Mouse (Mus musculus) gastrocnemius, adult 2 months (tissue): ENCODE data around the gene Zfp53. TPM values are rescaled to one million over a fixed set of nuclear protein-coding genes. Genes with fewer than 3 reads are reported as not detected.

Source experiments
- DNase-seq: peaks from one replicate; pipeline ENCODE4 v3.0.0; 2022
- H3K27ac ChIP-seq: fragments of 200-600 bp; 2 replicates; pipeline ENCODE4 v1.8.1; 2022; ENCODE audit warnings: mild to moderate bottlenecking
- H3K4me3 ChIP-seq: fragments of 200-600 bp; 2 replicates; pipeline ENCODE4 v1.8.1; 2022; ENCODE audit warnings: mild to moderate bottlenecking, moderate library complexity
- CTCF ChIP-seq: fragments of 200-600 bp; IDR thresholded peaks from 2 replicates; pipeline ENCODE4 v1.8.1; 2022; ENCODE audit warnings: antibody characterized with exemption, mild to moderate bottlenecking, moderate library complexity
- intact Hi-C: fragments of 180-260 bp; cut with DNase I; formaldehyde crosslinking; loops from one replicate; pipeline ENCODE4 v1.15.1; 2025
- total RNA-seq, 2 experiments: library from RNA; stranded (reverse); gene quantifications; 2 replicates each; pipeline ENCODE4 v1.2.3; 2021

The Zfp53 gene
- total RNA-seq, 2 experiments from 2014 or later: 1.9 to 2.2 TPM

DNA sequence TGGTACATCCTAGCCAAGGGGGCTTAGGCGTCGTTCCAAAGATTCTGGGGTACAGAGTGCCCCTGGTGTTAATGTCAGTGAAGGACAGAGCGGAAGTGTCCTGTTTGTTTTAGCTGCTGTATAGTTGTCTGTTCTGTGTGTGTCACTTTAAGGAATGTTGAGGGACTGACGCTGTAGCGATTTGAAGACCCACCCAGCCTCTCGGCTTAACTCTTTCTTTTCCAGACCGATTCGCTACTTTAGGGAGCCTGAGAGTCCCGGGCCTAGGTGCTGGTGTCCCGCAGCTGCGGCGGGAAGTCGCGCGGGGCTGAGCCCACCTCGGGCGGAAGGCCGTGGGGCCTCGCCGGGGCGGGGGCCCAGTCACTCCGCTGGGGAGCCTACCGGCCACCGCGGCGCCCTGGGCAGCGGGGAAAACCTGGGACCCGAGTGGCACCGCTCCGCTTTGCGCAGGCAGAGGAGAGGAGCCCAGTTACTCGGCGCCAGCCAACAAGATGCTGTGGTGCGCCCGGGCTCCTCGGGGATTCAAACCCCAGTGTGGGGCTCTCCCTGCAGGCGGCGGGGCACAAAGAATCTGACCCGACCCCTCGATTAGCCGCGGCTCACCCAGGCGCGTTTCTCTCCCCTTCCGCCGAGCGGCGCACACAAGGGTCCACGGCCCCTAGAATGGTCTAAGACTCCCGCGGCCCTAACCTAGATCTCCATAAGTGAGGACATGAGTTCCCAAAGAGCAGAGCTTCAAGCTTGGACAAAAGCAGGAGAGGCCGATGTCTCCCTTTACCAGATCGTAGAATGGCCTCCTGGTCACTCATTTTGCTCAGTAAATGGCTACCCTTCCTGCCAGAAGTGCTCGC, 43.5 kb downstream of the Zfp53 start:
- Histone ChIP-seq H3K4me3 (peak overlapping the region; percentile 85), H3K27ac (peak overlapping the region; percentile 99)
- DNase-seq: peak; percentile 77
- intact Hi-C loops: loop anchor here (2.0 to 10.0 kb wide), 4 partner anchors 16 to 298 kb away; partner anchors contain the start of genes Zfp229 and Zfp948
- TF ChIP-seq CTCF: peak; percentile 56

DNA sequence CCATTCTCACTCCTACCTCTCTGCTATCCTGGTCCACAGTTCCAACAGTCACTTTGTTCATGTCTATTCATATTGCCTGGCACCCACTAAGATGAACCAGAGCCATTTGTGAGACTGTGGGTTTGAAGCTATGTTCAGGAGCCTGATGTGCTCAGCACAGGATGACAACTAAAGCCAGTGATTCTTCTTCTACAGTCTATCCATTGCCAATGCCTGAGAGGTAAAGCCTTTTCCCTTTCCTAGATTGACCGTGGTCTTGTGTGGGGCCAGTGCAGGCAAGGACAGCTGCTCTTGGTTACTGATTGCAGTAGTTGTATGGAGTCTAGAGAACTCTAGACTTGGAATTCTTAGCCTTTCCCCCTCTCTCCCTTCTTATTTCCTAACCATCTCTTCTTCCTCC, 45.2 kb downstream of the Zfp53 start:
- intact Hi-C loops: loop anchor here (2.0 to 10.0 kb wide), 4 partner anchors 17 to 299 kb away; partner anchors contain the start of genes Zfp229 and Zfp948
- no peak overlapping the region for H3K4me3 ChIP-seq
- no peak for TF ChIP-seq CTCF
- DNase-seq: no peak
- peak overlapping the region; percentile 99 for H3K27ac ChIP-seq

DNA sequence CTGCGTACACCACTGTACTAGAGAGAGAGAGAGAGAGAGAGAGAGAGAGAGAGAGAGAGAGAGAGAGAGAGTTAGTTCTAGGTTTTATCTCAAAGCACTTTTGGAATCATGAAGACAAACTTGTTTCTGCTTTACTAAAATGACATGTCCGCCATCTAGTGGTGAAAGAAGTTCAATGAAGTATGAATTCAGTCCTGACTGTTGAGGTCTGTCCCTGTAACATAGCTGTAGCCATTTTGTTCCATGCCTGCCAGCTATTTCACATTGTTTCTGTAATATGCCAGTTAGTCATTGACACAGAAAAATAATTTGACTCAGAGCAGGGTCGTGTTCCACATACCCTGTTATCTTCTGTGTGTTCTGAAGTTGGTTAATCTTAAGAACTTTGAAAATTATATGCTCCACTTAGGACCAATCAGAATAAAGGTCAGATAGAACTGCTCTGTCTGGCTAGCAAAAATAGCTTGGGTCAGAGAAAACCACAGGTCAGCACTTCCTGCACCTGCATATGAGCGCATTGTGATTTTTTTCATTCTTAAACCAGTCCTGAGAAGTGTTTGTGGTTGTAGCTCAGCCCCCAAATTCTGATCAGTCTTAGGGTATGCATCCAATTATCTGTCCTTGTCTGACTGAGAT, 45.8 kb downstream of the Zfp53 start:
- DNase-seq: peak; percentile 15
- H3K4me3 ChIP-seq: peak overlapping the region; percentile 76
- intact Hi-C loops: loop anchor here (10.0 kb wide), 2 partner anchors 200 to 300 kb away; partner anchors contain the start of gene Zfp229
- peak overlapping the region; percentile 99 for H3K27ac ChIP-seq
- peak; percentile 81 for TF ChIP-seq CTCF

DNA sequence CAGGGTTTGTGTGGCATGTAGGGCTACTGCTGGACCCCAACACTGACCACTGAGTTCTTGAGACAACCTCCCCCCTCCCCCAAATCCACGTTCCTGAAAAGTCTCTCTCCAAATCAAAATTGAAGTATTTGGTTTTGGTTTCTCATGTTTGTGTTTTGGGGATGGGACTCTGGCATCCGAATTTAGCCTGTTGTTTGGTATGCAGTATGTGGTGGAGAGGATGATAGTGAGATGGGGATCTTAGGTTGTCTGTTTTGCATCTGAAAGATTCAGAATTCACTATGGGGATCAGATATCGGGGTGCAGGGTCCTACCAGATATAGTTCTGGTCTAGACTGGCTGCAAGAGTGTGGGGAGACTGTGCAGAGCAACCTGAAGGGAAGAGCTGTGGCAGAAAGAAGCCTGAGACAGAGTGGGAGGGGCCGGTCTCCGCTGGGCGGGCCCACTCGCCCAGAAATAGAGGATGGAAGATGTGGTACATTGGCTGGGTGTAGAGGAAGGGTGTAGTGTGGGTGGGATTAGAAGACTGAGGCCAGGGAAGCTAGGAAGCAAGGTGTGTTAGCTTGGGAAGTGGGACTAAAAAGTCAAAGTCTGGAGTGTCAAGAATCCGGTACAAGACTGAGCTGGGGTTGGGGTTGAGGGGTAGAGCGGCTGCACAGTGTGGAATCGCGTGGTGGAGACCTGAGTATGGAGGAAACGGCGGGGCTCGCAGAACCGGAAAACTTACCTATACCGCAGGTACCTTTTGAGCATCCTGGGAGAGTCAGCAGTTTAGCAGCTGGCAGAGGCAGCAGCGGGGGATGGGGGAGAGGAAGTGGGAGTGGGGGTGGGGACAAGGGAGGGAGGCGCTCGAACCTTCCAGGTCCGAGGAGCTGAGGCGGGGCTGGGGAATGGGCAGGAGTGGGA, 46.6 kb downstream of the Zfp53 start, which contains the start of gene Zfp52:
Zfp52 (plus strand) TSS at position 444 of the 906 bp plus-strand sequence.
- no peak for TF ChIP-seq CTCF
- Histone ChIP-seq H3K4me3 (peak within 1 kb of the TSS; percentile 76), H3K27ac (peak within 1 kb of the TSS; percentile 88)
- intact Hi-C loops: loop anchor here (10.0 kb wide), 2 partner anchors 199 to 301 kb away; partner anchors contain the start of gene Zfp229
- DNase-seq: peak; percentile 75

DNA sequence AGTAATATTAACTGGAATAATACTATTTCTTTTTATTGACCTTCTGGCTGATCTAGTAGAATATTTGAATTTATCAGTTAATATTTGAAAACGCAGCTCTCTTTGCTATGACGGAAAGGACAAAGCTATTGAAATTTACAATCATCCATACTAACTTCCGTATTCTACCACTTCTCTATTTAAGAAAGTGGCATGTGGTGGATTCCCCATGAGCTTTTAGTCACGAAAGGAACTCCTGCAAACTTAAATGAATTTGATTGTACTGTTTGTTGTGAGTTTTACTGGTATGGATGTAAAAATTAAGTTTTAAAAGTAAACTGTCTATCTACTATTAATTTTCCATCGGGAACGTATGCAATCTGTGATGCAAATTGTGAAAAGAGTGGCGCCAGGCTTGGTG, 47.3 kb downstream of the Zfp53 start:
- no peak for DNase-seq
- Histone ChIP-seq H3K27ac (peak overlapping the region; percentile 88), H3K4me3 (peak overlapping the region; percentile 76)
- intact Hi-C loops: loop anchor here (10.0 kb wide), 2 partner anchors 199 to 301 kb away; partner anchors contain the start of gene Zfp229
- no peak for TF ChIP-seq CTCF

DNA sequence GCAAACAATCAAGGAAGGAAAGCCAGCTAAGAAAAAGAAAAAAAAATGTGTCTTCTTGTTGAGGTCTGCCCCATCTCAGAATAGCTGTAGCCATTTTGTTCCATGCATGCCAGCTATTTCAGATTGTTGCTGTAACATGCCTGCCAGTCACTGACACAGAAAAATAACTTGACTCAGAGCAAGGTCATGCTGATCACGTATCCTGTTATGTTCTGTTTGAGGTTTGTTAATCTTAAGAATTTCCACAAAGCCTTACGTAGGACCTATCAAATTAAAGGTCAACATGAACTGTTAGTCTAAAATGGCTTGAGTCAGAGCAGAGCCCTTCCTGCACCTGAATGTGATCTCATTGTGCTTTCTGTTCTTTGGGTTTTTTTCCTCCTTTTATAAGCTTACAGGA, 47.9 kb downstream of the Zfp53 start:
- H3K27ac ChIP-seq: peak overlapping the region; percentile 88
- no peak for TF ChIP-seq CTCF
- no peak for DNase-seq
- intact Hi-C loops: loop anchor here (10.0 kb wide), 2 partner anchors 198 to 302 kb away; partner anchors contain the start of gene Zfp229
- peak overlapping the region; percentile 76; the same call in 1 of the 2 replicates for H3K4me3 ChIP-seq

DNA sequence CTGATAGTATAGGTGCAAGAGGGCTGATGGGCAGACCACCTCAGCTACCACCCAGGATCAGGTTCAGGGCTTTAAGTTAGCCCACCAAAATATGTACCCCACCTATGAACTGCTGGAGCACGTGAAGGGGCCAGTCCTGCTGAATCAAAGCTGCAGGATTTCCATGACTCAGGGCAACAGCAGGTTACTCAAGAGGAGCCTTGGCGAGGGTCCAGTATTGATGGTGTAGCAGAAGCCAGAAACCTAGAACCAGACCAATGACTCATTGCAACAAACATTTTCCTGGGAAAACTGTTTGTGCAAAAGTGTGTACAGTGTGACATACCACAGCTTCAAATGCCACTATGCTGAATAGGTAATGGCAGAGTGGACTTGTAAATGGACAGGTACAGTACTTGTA, 69.0 kb downstream of the Zfp53 start:
- intact Hi-C loops: no loop called here
- Histone ChIP-seq H3K4me3 (no peak overlapping the region), H3K27ac (no peak overlapping the region)
- no peak for TF ChIP-seq CTCF
- peak; percentile 21 for DNase-seq

Other genes starting within 250 kb of the Zfp53 start
- not detected for gene Vmn1r235, start 232.6 kb upstream of the Zfp53 start, total RNA-seq
- gene Vmn1r236, start 206.1 kb upstream of the Zfp53 start, total RNA-seq: not detected
- not detected for gene Vmn1r237, start 177.1 kb upstream of the Zfp53 start, total RNA-seq
- under 1 TPM; 0.66 to 0.92 TPM for gene Zfp677, start 105.2 kb upstream of the Zfp53 start, total RNA-seq
- under 1 TPM; 0.33 to 0.89 TPM for gene Zfp54, start 65.8 kb upstream of the Zfp53 start, total RNA-seq
- 1 to 10 TPM; 9.5 to 9.7 TPM for gene Zfp51, start 38.6 kb upstream of the Zfp53 start, total RNA-seq
- gene Zfp52, start 46.5 kb downstream of the Zfp53 start, total RNA-seq: 1 to 10 TPM; 5.7 to 8.0 TPM
- gene Zfp948, start 78.0 kb downstream of the Zfp53 start, total RNA-seq: 1 to 10 TPM; 1.6 to 3.8 TPM
- gene Zfp983, start 161.6 kb downstream of the Zfp53 start, total RNA-seq: 1 to 10 TPM; 1.8 to 2.1 TPM
- not detected for gene Gm10226, start 202.9 kb downstream of the Zfp53 start, total RNA-seq
- under 1 TPM; 0.81 to 0.89 TPM for gene Zfp760, start 218.7 kb downstream of the Zfp53 start, total RNA-seq
- gene Zfp229, start 241.8 kb downstream of the Zfp53 start, total RNA-seq: 1 to 10 TPM; 4.9 to 6.0 TPM